Mouse (Mus musculus): ENCODE measurements around the gene Ctsz.

DNA sequence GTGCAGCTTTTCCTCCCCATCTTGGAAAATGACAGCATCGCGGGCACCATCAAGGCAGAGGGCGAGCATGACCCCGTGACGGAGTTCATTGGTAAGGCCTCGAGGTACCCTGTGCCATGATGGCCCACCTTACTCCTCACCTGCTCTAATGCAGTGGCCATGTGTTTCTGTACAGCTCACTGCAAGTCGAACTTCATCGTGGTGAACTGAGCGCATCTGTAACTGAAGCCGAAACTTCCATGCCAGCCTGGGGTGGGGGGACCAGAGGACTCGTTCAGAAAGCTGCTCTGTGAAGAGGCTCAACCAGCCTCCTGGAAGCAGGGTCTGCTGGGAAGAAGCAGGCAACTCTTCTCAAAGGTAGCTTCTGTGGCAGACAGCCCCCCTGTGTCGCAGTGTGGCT is 12.0 kb downstream of the Ctsz start:
- TF ChIP-seq JUND (conservative IDR thresholded peaks at IDR 0.05; ENCODE audit: low read depth, low read length) = no peak
- TF ChIP-seq CTCF (conservative IDR thresholded peaks at IDR 0.05 in 1 of 2, IDR thresholded peaks at IDR 0.05 in 1 of 2; ENCODE audit: low read depth in 2 of 2, low read length in 2 of 2) = no peak
- TF ChIP-seq NELFE (IDR thresholded peaks at IDR 0.05; ENCODE audit: low read depth, low read length) = no peak
- no peak for TF ChIP-seq POLR2A (IDR thresholded peaks at IDR 0.05; ENCODE audit: low read depth, low read length)

All from CH12.LX (cell line).